Mouse (Mus musculus): ENCODE data around the gene Olfr231. TPM values are rescaled to one million over a fixed set of nuclear protein-coding genes. Genes with fewer than 3 reads are reported as not detected.

Gene Olfr231
- polyA plus RNA-seq, 1 experiment from 2014 or later, result 0.36 TPM

- H3K4me2 ChIP-seq (ENCODE audit: low read depth, low read length, severe bottlenecking), result no peak overlapping the region
- H3K27me3 ChIP-seq (ENCODE audit: control insufficient read depth, insufficient read depth, low read length), result no peaks in the 10 kb centered on the region
- DNase-seq (ENCODE audit: low spot score), result no peak
- H3K36me3 ChIP-seq (ENCODE audit: control insufficient read depth, insufficient read depth, low read length), result no peaks in the 10 kb centered on the region
- WGBS, result 42% methylated on average over 3 of the region's 3 CpGs
- H3K9me3 ChIP-seq (ENCODE audit: control insufficient read depth, low read length), result no peaks in the 10 kb centered on the region
- no peak overlapping the region for H3K27ac ChIP-seq (ENCODE audit: low read depth, low read length)
- ATAC-seq (replicated peaks; ENCODE audit: low FRiP score), result peak; percentile 75
- no peaks in the 10 kb centered on the region for H3K4me1 ChIP-seq (replicated peaks; ENCODE audit: control insufficient read depth, insufficient read depth, low read length)
- H3K4me3 ChIP-seq (ENCODE audit: low read depth, low read length), result no peak overlapping the region
- H3K9ac ChIP-seq (ENCODE audit: low read length), result no peak overlapping the region
Observed at GRCm38 (mm10) chr1:174131999-174132398, 11.0 kb upstream of the Olfr231 start.

GRCm38 (mm10) chr1:174131217-174131616, 10.3 kb upstream of the Olfr231 start, which contains the start of gene Olfr424:
Gene Olfr424 (plus strand): TSS chr1:174131517.
- no peak within 1 kb of the TSS for H3K4me3 ChIP-seq (ENCODE audit: low read depth, low read length)
- ATAC-seq (replicated peaks; ENCODE audit: low FRiP score), result no peak
- H3K27me3 ChIP-seq (ENCODE audit: control insufficient read depth, insufficient read depth, low read length), result no peaks in the 10 kb centered on the region
- no peak within 1 kb of the TSS for H3K9ac ChIP-seq (ENCODE audit: low read length)
- no peaks in the 10 kb centered on the region for H3K9me3 ChIP-seq (ENCODE audit: control insufficient read depth, low read length)
- H3K4me1 ChIP-seq (replicated peaks; ENCODE audit: control insufficient read depth, insufficient read depth, low read length), result no peaks in the 10 kb centered on the region
- DNase-seq (ENCODE audit: low spot score), result no peak
- WGBS, result 77% methylated on average over 3 of the region's 3 CpGs
- H3K4me2 ChIP-seq (ENCODE audit: low read depth, low read length, severe bottlenecking), result no peak within 1 kb of the TSS
- no peak within 1 kb of the TSS for H3K27ac ChIP-seq (ENCODE audit: low read depth, low read length)
- H3K36me3 ChIP-seq (ENCODE audit: control insufficient read depth, insufficient read depth, low read length), result no peaks in the 10 kb centered on the region

- no peak for DNase-seq (ENCODE audit: low spot score)
- no peaks in the 10 kb centered on the region for H3K4me1 ChIP-seq (replicated peaks; ENCODE audit: control insufficient read depth, insufficient read depth, low read length)
- no peak overlapping the region for H3K4me2 ChIP-seq (ENCODE audit: low read depth, low read length, severe bottlenecking)
- WGBS, result 63% methylated on average over 2 of the region's 2 CpGs
- no peak for ATAC-seq (replicated peaks; ENCODE audit: low FRiP score)
- no peak overlapping the region for H3K4me3 ChIP-seq (ENCODE audit: low read depth, low read length)
- no peaks in the 10 kb centered on the region for H3K36me3 ChIP-seq (ENCODE audit: control insufficient read depth, insufficient read depth, low read length)
- H3K9me3 ChIP-seq (ENCODE audit: control insufficient read depth, low read length), result no peaks in the 10 kb centered on the region
- no peak overlapping the region for H3K9ac ChIP-seq (ENCODE audit: low read length)
- H3K27me3 ChIP-seq (ENCODE audit: control insufficient read depth, insufficient read depth, low read length), result no peaks in the 10 kb centered on the region
- H3K27ac ChIP-seq (ENCODE audit: low read depth, low read length), result no peak overlapping the region
Observed at GRCm38 (mm10) chr1:174103735-174104134, 17.2 kb downstream of the Olfr231 start.

- DNase-seq (ENCODE audit: low spot score) (no peak), ATAC-seq (replicated peaks; ENCODE audit: low FRiP score) (no peak)
- H3K4me3 ChIP-seq (ENCODE audit: low read depth, low read length), result no peak within 1 kb of the TSS
- no peaks in the 10 kb centered on the region for H3K27me3 ChIP-seq (ENCODE audit: control insufficient read depth, insufficient read depth, low read length)
- H3K9ac ChIP-seq (ENCODE audit: low read length), result no peak within 1 kb of the TSS
- no peak within 1 kb of the TSS for H3K4me2 ChIP-seq (ENCODE audit: low read depth, low read length, severe bottlenecking)
- no peaks in the 10 kb centered on the region for H3K36me3 ChIP-seq (ENCODE audit: control insufficient read depth, insufficient read depth, low read length)
- H3K9me3 ChIP-seq (ENCODE audit: control insufficient read depth, low read length), result no peaks in the 10 kb centered on the region
- no peaks in the 10 kb centered on the region for H3K4me1 ChIP-seq (replicated peaks; ENCODE audit: control insufficient read depth, insufficient read depth, low read length)
- 88% methylated on average over 1 of the region's 1 CpGs for WGBS
- H3K27ac ChIP-seq (ENCODE audit: low read depth, low read length), result no peak within 1 kb of the TSS
Observed at GRCm38 (mm10) chr1:174096591-174096990, 24.4 kb downstream of the Olfr231 start, which contains the start of gene Olfr427. Gene Olfr427 (plus strand): TSS chr1:174096891.

GRCm38 (mm10) chr1:174084031-174084430, 36.9 kb downstream of the Olfr231 start, which contains the start of gene Olfr429:
Gene Olfr429 (plus strand): TSS chr1:174084331.
- H3K27ac ChIP-seq (ENCODE audit: low read depth, low read length), result no peak within 1 kb of the TSS
- DNase-seq (ENCODE audit: low spot score) (no peak), ATAC-seq (replicated peaks; ENCODE audit: low FRiP score) (no peak)
- H3K36me3 ChIP-seq (ENCODE audit: control insufficient read depth, insufficient read depth, low read length), result no peaks in the 10 kb centered on the region
- no peaks in the 10 kb centered on the region for H3K9me3 ChIP-seq (ENCODE audit: control insufficient read depth, low read length)
- H3K27me3 ChIP-seq (ENCODE audit: control insufficient read depth, insufficient read depth, low read length), result no peaks in the 10 kb centered on the region
- no peak within 1 kb of the TSS for H3K9ac ChIP-seq (ENCODE audit: low read length)
- no peak within 1 kb of the TSS for H3K4me3 ChIP-seq (ENCODE audit: low read depth, low read length)
- 92% methylated on average over 2 of the region's 2 CpGs for WGBS
- H3K4me1 ChIP-seq (replicated peaks; ENCODE audit: control insufficient read depth, insufficient read depth, low read length), result no peaks in the 10 kb centered on the region
- no peak within 1 kb of the TSS for H3K4me2 ChIP-seq (ENCODE audit: low read depth, low read length, severe bottlenecking)

GRCm38 (mm10) chr1:174066305-174066704, 54.7 kb downstream of the Olfr231 start, which contains the start of gene Olfr430:
Gene Olfr430 (plus strand): TSS chr1:174066605.
- Histone ChIP-seq H3K36me3 (ENCODE audit: control insufficient read depth, insufficient read depth, low read length) (no peaks in the 10 kb centered on the region), H3K4me3 (ENCODE audit: low read depth, low read length) (no peak within 1 kb of the TSS), H3K27me3 (ENCODE audit: control insufficient read depth, insufficient read depth, low read length) (no peaks in the 10 kb centered on the region), H3K4me1 (replicated peaks; ENCODE audit: control insufficient read depth, insufficient read depth, low read length) (no peaks in the 10 kb centered on the region), H3K9me3 (ENCODE audit: control insufficient read depth, low read length) (no peaks in the 10 kb centered on the region), H3K27ac (ENCODE audit: low read depth, low read length) (no peak within 1 kb of the TSS), H3K9ac (ENCODE audit: low read length) (no peak within 1 kb of the TSS), H3K4me2 (ENCODE audit: low read depth, low read length, severe bottlenecking) (no peak within 1 kb of the TSS)
- 81% methylated on average over 3 of the region's 3 CpGs for WGBS
- DNase-seq (ENCODE audit: low spot score), result no peak
- ATAC-seq (replicated peaks; ENCODE audit: low FRiP score), result no peak

Other genes with a start within 250 kb of the Olfr231 start
- 0.51 TPM in 1 of 2 replicates, not detected in the other for gene Ifi211, start 208.1 kb downstream of the Olfr231 start, polyA plus RNA-seq (2014; fragmentation: Nextera tagmentation; extraction: Ambion mirVana)
- 0.65 TPM in 1 of 2 replicates, not detected in the other for gene Mndal, start 178.7 kb downstream of the Olfr231 start, polyA plus RNA-seq (2014; fragmentation: Nextera tagmentation; extraction: Ambion mirVana)
- 0.09 TPM in 1 of 2 replicates, not detected in the other for gene Ifi203, start 178.5 kb downstream of the Olfr231 start, polyA plus RNA-seq (2014; fragmentation: Nextera tagmentation; extraction: Ambion mirVana)
- not detected in 2 replicates for gene Ifi202b, start 138.4 kb downstream of the Olfr231 start, polyA plus RNA-seq (2014; fragmentation: Nextera tagmentation; extraction: Ambion mirVana)
- gene Ifi205, start 89.4 kb downstream of the Olfr231 start, polyA plus RNA-seq (2014; fragmentation: Nextera tagmentation; extraction: Ambion mirVana), result not detected in 2 replicates
- gene Olfr433, start 80.5 kb downstream of the Olfr231 start, polyA plus RNA-seq (2014; fragmentation: Nextera tagmentation; extraction: Ambion mirVana), result not detected in 2 replicates
- gene Olfr432, start 72.0 kb downstream of the Olfr231 start, polyA plus RNA-seq (2014; fragmentation: Nextera tagmentation; extraction: Ambion mirVana), result not detected in 2 replicates
- not detected in 2 replicates for gene Olfr430, start 54.6 kb downstream of the Olfr231 start, polyA plus RNA-seq (2014; fragmentation: Nextera tagmentation; extraction: Ambion mirVana)
- not detected in 2 replicates for gene Olfr429, start 36.8 kb downstream of the Olfr231 start, polyA plus RNA-seq (2014; fragmentation: Nextera tagmentation; extraction: Ambion mirVana)
- not detected in 2 replicates for gene Olfr427, start 24.3 kb downstream of the Olfr231 start, polyA plus RNA-seq (2014; fragmentation: Nextera tagmentation; extraction: Ambion mirVana)
- not detected in 2 replicates for gene Olfr424, start 10.4 kb upstream of the Olfr231 start, polyA plus RNA-seq (2014; fragmentation: Nextera tagmentation; extraction: Ambion mirVana)
- not detected in 2 replicates for gene Olfr420, start 34.5 kb upstream of the Olfr231 start, polyA plus RNA-seq (2014; fragmentation: Nextera tagmentation; extraction: Ambion mirVana)
- gene Spta1, start 51.6 kb upstream of the Olfr231 start, polyA plus RNA-seq (2014; fragmentation: Nextera tagmentation; extraction: Ambion mirVana), result 2.7 and 3.5 TPM in 2 replicates
- gene Olfr419, start 130.9 kb upstream of the Olfr231 start, polyA plus RNA-seq (2014; fragmentation: Nextera tagmentation; extraction: Ambion mirVana), result not detected in 2 replicates
- not detected in 2 replicates for gene Mptx1, start 209.4 kb upstream of the Olfr231 start, polyA plus RNA-seq (2014; fragmentation: Nextera tagmentation; extraction: Ambion mirVana)
- gene Olfr417, start 244.0 kb upstream of the Olfr231 start, polyA plus RNA-seq (2014; fragmentation: Nextera tagmentation; extraction: Ambion mirVana), result not detected in 2 replicates